Mouse (Mus musculus) cerebellum, postnatal 10 days (tissue): ENCODE data around the gene Ciz1.

Source experiments
- DNase-seq, 2 experiments: peaks; one replicate each; pipeline ENCODE4 v3.0.0; 2021; ENCODE audit warnings: mixed read lengths in 2 of 2

The Ciz1 gene

DNA sequence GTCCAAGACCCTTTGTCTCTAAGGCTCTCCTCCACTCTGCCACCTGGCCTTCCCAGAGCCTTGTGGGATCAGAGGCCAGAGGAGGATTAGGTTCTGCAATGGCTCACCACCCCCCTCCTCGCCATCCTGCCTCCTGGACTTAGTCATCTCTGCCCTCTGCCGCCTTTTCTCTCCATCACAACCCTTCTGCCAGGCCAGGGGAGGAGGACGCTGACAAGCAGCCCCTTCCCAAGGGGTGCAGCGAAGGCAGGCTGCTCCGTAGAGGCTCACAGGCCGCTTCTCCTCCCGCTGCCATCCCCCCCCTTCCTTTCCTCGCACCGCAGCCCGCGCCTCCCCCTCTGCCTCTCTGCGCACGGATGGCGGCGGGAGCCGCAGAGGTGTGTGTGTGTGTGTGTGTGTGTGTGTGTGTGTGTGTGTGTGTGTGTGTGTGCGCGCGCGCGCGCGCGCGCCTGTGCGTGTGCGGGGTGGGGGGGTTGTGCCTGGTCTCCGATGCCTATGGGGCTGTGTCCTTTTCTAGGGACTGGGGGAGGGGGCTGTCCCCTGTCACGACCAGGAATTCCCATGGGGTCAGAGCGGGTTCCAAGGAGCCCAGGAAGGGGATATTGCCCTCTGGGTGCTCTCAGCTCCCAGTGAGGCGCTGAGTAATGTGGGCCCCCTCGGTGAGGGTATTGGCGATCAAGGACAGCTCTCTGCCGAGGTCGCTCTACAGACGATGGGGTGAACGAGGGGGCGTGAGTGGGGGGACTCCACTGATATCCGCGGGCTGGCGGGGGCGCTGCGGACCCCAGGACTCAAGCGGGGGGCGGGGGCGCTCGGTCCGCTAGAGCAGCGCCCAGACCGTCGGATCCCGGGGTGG is at the start of gene Ciz1:
TSS of gene Ciz1 (plus strand) at position 177 of the 856 bp plus-strand sequence.
- DNase-seq = peak; percentile 82

DNA sequence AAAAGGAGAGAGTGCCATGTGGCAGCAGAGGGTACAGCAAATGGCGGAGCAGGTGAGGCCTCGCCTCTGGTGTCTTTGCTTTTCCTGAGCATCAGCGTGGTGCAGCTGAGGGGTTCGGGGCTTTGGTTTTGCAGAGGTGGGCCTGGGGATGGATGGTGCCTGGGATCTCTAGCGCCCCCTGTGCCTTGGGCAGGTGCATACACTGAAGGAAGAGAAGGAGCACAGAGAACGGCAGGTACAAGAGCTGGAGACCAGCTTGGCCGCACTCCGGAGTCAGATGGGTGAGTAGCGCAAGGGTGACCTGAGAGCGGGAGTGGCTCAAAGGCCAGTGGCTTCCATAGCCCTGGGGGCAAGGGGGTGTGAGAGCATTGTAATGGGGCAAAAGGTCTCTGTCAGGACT is 49.2 kb upstream of the Ciz1 start:
- DNase-seq = no peak

DNA sequence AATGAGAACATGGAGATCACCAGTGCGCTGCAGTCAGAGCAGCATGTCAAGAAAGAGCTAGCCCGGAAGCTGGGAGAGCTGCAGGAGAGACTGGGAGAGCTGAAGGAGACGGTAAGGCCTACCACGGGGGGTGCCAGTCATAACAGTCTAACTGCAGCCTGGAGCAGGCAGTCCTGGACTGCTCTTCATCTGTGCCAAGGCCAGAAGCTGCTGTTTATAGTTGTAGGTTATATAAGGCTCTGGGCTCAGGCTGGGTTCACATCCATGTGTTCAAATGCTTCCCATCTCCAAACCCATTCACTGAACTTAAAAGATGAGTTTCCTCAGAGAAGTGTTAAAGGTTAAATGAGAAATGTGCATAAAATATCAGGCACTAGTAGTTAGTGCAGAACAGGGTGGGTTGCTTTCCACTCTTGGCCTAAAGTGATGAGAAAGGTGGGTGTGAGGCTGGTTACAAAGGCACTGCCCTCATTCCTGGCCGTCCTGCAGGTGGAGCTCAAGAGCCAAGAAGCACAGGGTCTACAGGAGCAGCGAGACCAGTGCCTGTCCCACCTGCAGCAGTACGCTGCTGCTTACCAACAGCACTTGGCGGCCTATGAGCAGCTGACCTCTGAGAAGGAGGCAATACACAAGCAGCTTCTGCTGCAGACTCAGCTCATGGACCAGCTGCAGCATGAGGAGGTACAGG is 47.8 kb upstream of the Ciz1 start:
- DNase-seq = peak; percentile 79 to 81

DNA sequence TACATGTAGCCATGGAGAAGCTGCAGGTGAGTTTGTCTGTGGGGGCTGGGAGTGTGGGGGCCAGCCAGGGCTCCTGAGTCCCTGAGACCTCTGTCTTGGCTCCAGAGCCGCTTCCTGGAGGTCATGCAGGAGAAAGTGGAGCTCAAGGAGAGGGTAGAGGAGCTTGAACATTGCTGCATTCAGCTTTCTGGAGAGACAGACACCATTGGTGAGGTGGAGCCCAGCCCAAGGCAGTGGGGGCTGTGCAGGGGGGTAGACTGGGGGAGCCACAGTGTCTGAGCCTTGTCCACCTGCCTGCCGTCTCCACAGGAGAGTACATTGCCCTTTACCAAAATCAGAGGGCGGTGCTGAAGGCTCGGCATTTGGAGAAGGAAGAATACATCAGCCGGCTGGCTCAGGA is 46.5 kb upstream of the Ciz1 start:
- DNase-seq = peak in 1 of 2 experiments; percentile 8

DNA sequence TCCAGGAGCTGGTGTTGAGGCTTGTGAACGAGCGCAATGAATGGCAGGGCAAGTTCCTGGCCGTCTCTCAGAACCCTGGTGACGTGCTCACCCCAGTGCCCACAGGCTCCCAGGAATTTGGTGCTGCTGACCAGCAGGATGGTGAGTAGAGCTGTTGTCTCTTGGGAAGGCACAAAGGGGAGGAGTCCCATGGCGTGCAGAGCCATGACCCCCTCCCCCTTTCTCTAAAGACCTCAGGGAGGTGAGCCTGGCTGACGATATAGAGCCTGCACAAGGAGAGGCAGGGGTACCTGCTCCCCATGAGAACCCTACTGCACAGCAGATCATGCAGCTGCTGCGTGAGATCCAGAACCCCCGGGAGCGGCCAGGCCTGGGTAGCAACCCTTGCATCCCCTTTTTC is 46.0 kb upstream of the Ciz1 start:
- DNase-seq = peak in 1 of 2 experiments; percentile 12

DNA sequence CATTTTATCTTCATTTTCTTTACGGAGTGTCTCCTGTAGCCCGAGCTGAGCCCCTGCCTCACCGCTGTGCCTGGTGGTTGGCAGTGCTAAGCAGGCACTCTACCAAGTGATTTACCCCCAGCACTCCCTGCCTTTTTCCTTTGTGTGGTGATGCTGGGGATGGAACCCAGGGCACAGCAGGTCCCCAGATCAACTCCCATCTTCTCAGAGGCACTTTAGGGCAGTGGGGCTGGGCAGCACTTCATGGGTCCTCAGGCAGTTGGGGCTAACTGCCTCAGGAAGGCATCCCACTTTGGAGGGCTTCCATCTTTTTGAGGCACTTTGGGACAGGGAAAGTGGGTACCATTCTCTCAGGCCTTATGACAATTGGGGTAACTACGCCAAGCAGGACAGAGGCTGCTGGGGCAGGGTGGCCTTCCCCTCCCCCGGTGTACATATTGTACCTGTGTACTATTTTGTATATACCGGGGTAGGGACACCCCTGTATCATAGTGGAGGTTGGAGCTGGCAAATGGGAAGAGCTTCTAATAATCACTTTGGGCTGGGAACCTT is 44.8 kb upstream of the Ciz1 start:
- DNase-seq = peak in 1 of 2 experiments; percentile 42

DNA sequence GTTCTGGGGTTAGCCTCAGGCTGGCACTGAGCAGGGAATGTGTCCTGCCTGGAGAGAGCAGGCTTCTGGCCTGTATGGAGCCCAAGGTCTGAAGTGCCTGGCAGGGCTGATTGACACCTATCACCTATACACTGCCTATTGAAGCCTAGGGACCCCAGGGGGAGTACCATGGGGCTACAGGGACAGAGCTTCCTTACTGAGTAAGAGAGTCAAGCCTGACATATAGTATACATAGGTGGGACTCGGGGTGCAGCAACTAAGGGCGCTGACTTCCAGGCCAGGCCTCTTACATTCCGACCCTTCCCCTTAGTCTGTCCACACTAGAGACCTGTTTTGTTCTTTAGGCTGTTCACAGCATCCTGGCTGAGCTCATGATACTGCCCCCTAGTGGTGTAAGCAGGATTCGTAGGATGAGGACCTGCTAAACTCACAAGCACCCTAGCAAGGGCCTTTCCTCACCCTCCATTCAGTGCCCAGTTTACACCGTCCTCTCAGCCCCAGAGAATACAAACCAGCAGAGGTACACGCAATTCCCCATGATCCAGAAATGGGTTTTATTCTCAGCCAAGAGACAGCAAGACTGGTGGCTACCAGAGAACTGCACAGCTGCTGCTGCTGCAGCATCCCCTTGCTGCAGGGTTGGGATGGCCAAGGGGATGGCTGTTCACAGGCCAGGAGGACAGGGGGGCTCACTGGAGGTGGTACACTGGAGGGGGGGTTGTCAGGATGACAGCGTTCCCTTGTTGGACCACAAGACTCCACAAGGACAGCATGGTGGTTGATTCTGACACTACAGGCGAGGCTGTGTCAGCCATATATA is 44.0 kb upstream of the Ciz1 start:
- DNase-seq = peak; percentile 82 to 90

DNA sequence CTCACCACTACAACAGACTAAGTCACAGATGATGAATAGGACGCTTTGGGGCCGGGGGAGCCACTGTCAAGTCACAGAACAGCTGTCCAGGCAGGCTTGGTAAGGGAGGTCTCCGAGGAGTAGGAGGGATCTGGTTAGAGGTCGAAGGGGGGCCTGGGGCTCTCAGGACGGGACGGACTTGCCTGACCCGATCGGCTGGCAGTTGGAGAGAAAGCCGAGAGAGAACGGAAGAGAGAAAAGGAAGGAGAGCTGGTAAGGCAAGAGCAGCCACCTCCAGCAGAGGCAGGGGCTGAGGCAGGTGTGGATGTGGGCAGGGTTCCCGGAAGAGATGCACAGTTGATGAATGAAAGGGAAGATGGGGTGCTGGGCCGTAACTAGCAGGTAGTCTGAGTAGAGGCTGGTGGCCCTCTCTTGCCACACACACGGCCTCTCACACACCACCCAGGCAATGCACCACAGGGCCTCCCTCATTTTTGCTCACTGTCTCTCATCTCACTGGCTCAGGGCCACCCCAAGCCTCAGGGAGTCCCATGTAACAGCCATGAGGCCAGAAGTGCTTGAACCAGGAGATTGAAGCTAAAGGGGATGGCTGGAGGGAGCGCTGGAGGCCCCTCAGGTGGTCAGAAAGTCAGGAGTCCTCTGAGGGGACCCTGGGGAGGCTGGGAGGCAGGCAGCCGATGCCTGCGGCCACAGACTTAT is 43.1 kb upstream of the Ciz1 start:
- peak in 1 of 2 experiments; percentile 20 for DNase-seq

DNA sequence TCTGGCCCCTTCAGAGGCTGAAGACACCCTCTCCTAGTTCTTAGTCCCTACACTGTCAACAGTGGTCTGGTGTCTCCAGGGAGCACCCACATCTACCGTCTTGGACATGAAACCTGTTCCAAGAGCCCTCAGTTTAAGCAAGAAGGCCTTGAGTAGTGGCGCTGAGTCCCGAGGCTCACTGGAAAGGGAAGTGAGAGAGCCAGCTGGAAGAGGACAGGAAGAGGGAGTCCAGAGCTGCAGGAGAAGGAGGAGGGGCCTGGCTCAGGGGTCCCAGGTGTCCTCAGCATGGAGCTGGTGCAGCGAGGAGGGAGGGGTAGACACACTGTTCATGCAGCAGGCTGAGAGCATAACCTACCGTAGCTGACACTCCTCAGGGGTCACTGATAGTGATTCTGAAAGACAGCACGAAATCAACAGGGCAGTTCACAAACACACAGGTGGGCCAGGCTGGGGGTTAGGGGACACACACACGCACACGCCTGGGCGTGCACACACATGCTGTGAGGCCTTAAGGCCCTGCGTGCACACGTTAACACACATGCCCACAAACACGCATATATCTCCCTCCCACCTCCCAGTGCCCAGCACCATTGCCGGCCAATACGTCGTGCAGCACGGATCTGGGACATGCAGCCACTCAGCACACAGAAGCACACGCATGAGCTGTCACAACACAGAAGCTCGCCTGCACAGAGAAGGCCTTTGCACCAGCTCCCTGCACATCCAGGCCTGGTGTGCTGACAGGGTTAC is 41.9 kb upstream of the Ciz1 start:
- DNase-seq = peak in 1 of 2 experiments; percentile 9

DNA sequence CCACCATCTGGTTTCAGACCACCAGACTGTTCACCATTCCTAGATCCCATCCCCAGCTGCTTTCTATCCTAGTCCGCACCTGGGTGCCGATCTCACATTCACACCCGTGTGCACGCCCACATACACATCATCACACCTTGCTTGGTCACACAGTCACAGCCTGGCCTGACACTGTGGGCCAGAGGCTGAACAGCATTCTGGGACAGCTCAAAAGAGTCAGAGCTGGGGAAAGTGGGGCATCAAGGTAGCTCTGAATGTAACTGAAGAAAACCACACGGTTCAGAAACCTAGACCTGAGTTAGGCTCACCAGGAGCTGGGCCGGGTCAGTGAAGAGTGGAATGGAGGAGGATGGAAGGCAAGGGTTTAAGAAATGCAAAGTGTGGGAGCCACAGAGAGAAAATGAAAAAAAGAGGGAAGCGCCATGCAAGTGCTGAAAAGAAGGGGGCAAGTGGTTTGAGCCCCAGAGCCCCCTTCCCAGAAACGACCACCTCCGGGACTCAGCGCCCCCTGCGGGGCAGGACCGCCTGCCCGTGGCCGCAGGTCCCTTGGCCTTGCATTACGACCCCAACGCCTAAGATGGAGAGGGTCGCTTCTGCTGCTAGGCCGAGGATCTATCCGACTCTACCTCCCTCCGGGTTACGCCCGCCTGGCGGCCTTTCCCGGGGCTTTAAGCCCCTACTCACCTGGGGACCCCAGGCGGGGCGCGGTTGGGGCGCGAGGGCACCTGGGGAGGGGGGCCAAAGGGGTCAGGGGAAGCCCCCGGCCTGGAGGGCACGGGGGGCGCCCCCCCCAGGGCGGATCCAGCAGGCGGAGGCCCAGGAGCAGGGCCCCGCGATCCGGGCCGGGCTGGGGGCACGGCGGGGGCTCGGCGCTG is 40.4 kb upstream of the Ciz1 start:
- DNase-seq = peak in 1 of 2 experiments; percentile 47

DNA sequence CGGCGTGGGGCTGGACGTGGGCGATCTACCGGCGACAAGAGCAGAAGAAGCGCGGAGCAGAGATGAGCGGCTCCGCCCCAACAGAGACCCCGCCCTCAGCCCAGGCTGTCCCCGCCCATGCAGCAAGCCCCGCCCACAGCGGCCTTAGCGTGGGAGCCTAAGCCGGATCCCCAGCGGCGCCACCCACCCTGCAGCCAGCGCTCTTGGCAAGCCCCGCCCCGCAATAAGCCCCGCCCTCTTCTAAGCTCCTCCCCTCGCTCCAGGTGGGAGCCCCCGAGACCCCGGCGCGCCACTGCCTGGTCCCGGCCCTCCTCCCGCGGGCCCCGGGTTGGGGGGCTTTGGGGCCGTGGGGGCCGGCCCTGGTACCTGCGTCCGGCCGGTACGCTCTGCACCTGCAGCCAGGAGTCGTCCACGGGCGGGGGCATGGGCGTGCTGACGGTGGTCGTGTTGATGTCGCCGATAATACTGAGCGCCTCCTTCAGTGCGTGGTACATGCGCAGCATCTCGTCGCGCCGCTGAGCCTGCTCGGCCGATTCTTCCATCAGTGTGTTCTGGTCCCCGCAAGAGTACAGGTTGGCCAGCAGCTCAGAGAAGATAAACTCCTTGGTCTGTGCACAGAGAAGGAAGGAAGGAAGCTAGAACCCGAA is 39.7 kb upstream of the Ciz1 start:
- peak; percentile 89 to 92 for DNase-seq

DNA sequence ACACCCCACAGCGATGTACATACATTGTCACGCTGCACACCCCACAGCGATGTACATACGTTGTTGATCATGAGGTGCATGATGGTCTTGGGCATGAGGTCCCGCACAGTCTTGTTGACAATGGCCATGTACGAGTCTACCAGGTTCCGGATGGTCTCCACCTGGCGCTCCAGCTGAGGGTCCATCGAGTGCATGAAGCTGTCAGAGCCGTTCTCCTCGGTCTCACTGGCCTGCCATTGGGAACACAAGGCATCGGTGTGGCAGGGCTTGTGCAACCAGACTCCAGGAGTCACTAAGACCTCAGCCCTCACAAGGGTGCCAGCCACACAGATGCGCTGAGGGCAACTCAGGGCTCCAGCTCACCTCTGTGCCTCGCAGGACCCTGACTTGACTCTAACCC is 37.3 kb upstream of the Ciz1 start:
- peak in 1 of 2 experiments; percentile 4 for DNase-seq

DNA sequence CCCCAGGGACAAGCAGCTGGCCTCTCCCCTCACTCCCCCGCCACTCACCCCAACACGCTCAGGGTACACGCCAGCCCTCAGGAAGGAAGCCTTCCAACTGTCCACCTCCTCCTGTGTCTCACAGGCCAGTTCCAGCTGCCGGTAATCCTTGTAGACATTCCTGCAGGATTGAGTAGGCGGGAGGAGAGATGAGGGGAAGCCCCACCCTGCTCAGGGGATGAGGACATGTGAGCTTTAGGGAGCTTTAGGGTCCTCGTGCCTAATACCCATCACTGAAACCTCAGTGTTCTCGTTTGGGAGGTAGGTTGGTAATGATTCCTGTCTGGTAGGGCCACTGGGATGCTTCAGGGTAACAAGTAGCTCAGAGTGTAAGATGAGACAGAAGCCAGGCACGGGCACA is 36.4 kb upstream of the Ciz1 start:
- DNase-seq = peak in 1 of 2 experiments; percentile 6

DNA sequence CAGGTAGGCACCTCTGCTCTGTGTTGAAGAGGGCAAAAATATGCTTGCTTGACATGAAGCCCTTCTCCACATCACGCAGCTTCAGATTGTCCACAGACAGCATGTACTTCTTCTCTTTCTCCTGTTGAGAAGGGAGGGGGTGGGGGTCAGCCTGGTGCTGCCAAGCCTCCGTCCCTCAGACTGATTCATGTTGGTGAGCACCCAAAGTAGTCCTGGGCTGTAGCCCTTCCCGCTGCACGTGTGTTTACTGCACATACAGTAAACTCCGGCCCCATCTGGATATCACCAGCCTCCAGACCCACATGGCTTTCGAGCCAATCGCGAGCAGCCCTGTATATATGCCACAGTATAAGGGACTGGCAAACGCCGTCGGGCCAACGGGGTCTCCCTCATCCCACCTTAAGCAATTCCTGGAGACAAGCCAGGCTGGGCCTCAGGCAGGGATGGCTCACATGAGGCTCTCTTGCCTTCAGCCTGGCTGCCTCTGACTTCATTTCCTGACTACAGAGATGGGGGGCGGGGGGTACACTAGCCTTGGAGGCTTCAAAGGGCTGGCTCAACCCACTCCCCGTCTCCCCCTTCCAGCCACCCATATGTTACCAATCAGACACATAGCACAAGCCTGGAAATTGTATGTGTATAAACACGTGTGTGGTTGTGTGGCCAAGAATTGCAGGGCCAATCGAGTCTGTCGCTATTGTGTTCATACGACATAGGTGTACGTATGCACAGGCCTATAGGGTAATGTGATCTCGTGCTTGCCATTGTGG is 35.1 kb upstream of the Ciz1 start:
- DNase-seq = peak in 1 of 2 experiments; percentile 42

DNA sequence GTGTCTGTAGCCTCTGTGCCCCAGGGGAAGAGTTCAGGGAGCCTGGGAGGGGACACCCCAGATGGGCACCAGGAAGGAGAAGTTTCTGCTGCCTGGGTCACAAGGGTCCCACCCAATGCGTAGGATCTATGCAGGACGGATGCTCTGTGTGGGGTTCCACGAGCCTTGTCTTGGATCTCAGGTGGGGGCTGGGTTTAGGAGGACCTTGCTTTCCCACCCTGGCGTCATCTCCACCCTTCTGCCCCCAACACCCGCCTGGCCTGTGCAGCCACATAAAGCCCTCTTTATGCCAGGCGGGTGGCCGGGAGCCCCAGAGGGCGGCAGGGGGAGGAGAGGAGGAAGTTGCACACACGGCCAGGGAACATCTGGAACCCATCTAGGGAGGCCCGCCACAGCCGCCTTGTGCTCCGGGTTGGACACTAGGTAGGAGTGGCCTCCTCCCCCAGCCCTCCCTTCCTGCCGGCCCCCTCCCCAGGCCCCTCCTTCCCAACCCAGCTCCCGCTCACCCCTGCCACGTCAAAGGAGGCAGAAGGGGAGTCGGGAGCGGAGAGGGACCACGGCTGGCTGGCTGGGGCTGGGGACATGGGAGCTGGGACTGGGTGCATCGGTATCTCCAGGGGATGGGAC is 34.2 kb upstream of the Ciz1 start:
- DNase-seq = peak in 1 of 2 experiments; percentile 22

DNA sequence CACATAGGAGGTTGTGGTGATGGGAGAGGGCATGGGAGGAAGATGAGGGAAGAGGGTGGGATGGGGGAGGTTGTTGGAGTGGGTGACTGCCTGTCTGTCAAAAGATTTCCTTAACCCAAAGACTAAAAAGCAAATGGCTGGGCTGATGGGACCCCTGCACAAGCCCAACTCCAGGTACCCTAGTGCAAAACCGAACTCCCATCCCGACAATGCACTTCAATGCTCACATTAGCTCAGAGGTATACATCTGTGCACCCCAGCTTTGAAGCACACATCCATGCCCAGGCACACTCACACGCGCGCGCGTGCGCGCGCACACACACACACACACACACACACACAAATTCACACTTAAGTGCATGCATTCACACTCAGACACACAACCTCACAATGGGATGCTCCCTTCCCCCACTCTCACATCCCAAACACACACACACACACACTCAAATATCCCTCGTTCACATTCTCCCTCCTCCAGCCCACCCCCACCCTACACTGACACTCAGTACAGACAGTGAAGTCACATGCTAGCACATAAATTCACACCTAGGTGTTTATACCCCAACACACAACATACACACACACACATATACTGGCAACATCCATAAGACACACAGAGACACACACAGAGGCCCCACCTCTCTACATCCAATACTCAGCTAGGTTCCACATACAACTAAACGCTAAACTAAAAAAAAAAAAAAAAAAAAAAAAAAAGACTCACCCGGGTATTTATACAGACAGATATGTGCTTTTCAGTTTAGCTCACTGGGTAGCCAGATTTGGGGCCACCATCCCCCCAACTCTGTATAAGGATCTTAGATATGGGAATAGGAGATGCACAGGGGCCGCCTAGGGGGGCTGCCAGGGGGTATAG is 33.2 kb upstream of the Ciz1 start:
- peak in 1 of 2 experiments; percentile 4 for DNase-seq
